Mouse (Mus musculus) heart, postnatal 0 days (tissue): ENCODE results near the gene Kcnma1. TPM values are rescaled to one million over a fixed set of nuclear protein-coding genes. Genes with fewer than 3 reads are reported as not detected.
A peak's percentile ranks its signal among the peaks of the same experiment; 100 is the strongest.

Source experiments
- ATAC-seq: fragments of 200-750 bp; cut with Nextera tagmentation; 2 replicates; pipeline ENCODE4 v1.8.0; 2017; ENCODE audit warnings: low read depth, moderate number of reproducible peaks, moderate library complexity; ENCODE audit not compliant: insufficient read depth
- DNase-seq: peaks from one replicate; pipeline ENCODE4 v3.0.0-alpha.2; 2016; ENCODE audit warnings: low spot score
- H3K27ac ChIP-seq: fragments of 300-500 bp; sonication (generic); 2 replicates; pipeline ENCODE4 v1.5.1; 2014; ENCODE audit warnings: low read depth, mild to moderate bottlenecking
- H3K27me3 ChIP-seq: fragments of 300-500 bp; sonication (generic); 2 replicates; pipeline ENCODE4 v1.6.1; 2014; ENCODE audit warnings: low read length, mixed read lengths; ENCODE audit not compliant: control insufficient read depth, insufficient read depth
- H3K36me3 ChIP-seq: fragments of 300-500 bp; sonication (generic); replicated peaks from 2 replicates; pipeline ENCODE4 v1.6.1; 2014; ENCODE audit warnings: low read length, mixed read lengths; ENCODE audit not compliant: control insufficient read depth, insufficient read depth
- H3K4me1 ChIP-seq: fragments of 300-500 bp; sonication (generic); 2 replicates; pipeline ENCODE4 v1.6.1; 2014; ENCODE audit warnings: antibody characterized with exemption; ENCODE audit not compliant: control insufficient read depth, insufficient read depth
- H3K4me2 ChIP-seq: fragments of 300-500 bp; sonication (generic); 2 replicates; pipeline ENCODE4 v1.6.1; 2014; ENCODE audit warnings: low read depth, mild to moderate bottlenecking, low read length, moderate library complexity
- H3K4me3 ChIP-seq: fragments of 300-500 bp; sonication (generic); 2 replicates; pipeline ENCODE4 v1.5.1; 2014; ENCODE audit warnings: low read depth, low read length
- H3K9ac ChIP-seq: fragments of 300-500 bp; sonication (generic); replicated peaks from 2 replicates; pipeline ENCODE4 v1.6.1; 2014; ENCODE audit warnings: low read depth, low read length, mixed read lengths
- H3K9me3 ChIP-seq: fragments of 300-500 bp; sonication (generic); replicated peaks from 2 replicates; pipeline ENCODE4 v1.6.1; 2016; ENCODE audit warnings: low read length; ENCODE audit not compliant: control insufficient read depth
- CTCF ChIP-seq: IDR thresholded peaks from 2 replicates; pipeline ENCODE4 v1.5.1; 2016; ENCODE audit warnings: antibody characterized with exemption, control low read depth, low read depth
- EP300 ChIP-seq: IDR thresholded peaks from 2 replicates; pipeline ENCODE4 v1.6.1; 2016; ENCODE audit warnings: antibody characterized with exemption, low read depth
- WGBS: fragments of 180-500 bp; shearing (Covaris S2); extraction: QIAGEN DNeasy Blood & Tissue Kit; methylation state at CpG from one replicate; pipeline ENCODE4 v1.1.7; 2014; 5-methylcytosine and 5-hydroxymethylcytosine counted together
- polyA plus RNA-seq: library from polyadenylated mRNA; unstranded; fragments of >200 nt; fragmentation: Nextera tagmentation; extraction: Ambion mirVana; gene quantifications from 2 replicates; pipeline ENCODE4 v1.2.1, GENCODE M21; 2015
- total RNA-seq: library from RNA; depleted of rRNA; stranded (reverse); fragments of >200 nt; gene quantifications from 2 replicates; pipeline ENCODE4 v1.2.3, GENCODE M21; 2014; ENCODE audit warnings: low replicate concordance

Gene Kcnma1
- total and polyA plus RNA-seq, 2 experiments from 2014 or later: 0.10 to 1.3 TPM

- DNase-seq: no peak
- no peaks in the 10 kb centered on the region for H3K36me3 ChIP-seq
- H3K4me3 ChIP-seq: no peak overlapping the region
- no peak overlapping the region for H3K4me2 ChIP-seq
- no peak for ATAC-seq
- H3K27ac ChIP-seq: no peak overlapping the region
- H3K4me1 ChIP-seq: no peaks in the 10 kb centered on the region
- WGBS: 82% methylated on average over 2 of the region's 2 CpGs
- H3K27me3 ChIP-seq: no peaks in the 10 kb centered on the region
- no peak overlapping the region for H3K9ac ChIP-seq
- TF ChIP-seq CTCF (no peak), EP300 (no peak)
- H3K9me3 ChIP-seq: no peaks in the 10 kb centered on the region
Measured at GRCm38 (mm10) chr14:23430006-23430405, 584.3 kb downstream of the Kcnma1 start.

GRCm38 (mm10) chr14:23429043-23429442 is 585.2 kb downstream of the Kcnma1 start:
- Histone ChIP-seq H3K9ac (no peak overlapping the region), H3K27ac (no peak overlapping the region), H3K9me3 (no peaks in the 10 kb centered on the region), H3K4me3 (no peak overlapping the region), H3K4me2 (no peak overlapping the region), H3K4me1 (no peaks in the 10 kb centered on the region), H3K36me3 (no peaks in the 10 kb centered on the region), H3K27me3 (no peaks in the 10 kb centered on the region)
- DNase-seq: peak; percentile 65
- WGBS: 27% methylated on average over 4 of the region's 4 CpGs
- ATAC-seq: no peak
- no peak for TF ChIP-seq EP300
- peak; percentile 71 for TF ChIP-seq CTCF

GRCm38 (mm10) chr14:23422481-23423040 is 591.7 kb downstream of the Kcnma1 start:
- Histone ChIP-seq H3K9ac (no peak overlapping the region), H3K27me3 (no peaks in the 10 kb centered on the region), H3K27ac (no peak overlapping the region), H3K4me1 (no peaks in the 10 kb centered on the region), H3K4me2 (no peak overlapping the region), H3K36me3 (no peaks in the 10 kb centered on the region), H3K4me3 (no peak overlapping the region), H3K9me3 (no peaks in the 10 kb centered on the region)
- TF ChIP-seq CTCF (no peak), EP300 (no peak)
- DNase-seq (no peak), ATAC-seq (no peak)
- WGBS: 80% methylated on average over 12 of the region's 12 CpGs

GRCm38 (mm10) chr14:23418955-23419354 is 595.3 kb downstream of the Kcnma1 start:
- no peaks in the 10 kb centered on the region for H3K36me3 ChIP-seq
- H3K9ac ChIP-seq: no peak overlapping the region
- H3K4me1 ChIP-seq: no peaks in the 10 kb centered on the region
- WGBS: 79% methylated on average over 3 of the region's 3 CpGs
- H3K9me3 ChIP-seq: no peaks in the 10 kb centered on the region
- H3K27me3 ChIP-seq: no peaks in the 10 kb centered on the region
- H3K4me2 ChIP-seq: no peak overlapping the region
- no peak for DNase-seq
- ATAC-seq: no peak
- H3K4me3 ChIP-seq: no peak overlapping the region
- H3K27ac ChIP-seq: no peak overlapping the region
- TF ChIP-seq EP300: no peak
- TF ChIP-seq CTCF: no peak

- ATAC-seq (no peak), DNase-seq (no peak)
- Histone ChIP-seq H3K36me3 (no peaks in the 10 kb centered on the region), H3K4me2 (no peak overlapping the region), H3K27ac (no peak overlapping the region), H3K27me3 (no peaks in the 10 kb centered on the region), H3K4me1 (no peaks in the 10 kb centered on the region), H3K4me3 (no peak overlapping the region), H3K9me3 (no peaks in the 10 kb centered on the region), H3K9ac (no peak overlapping the region)
- no peak for TF ChIP-seq EP300
- TF ChIP-seq CTCF: no peak
- WGBS: 62% methylated on average over 2 of the region's 2 CpGs
Measured at GRCm38 (mm10) chr14:23407051-23407450, 607.2 kb downstream of the Kcnma1 start.

- no peaks in the 10 kb centered on the region for H3K36me3 ChIP-seq
- H3K4me3 ChIP-seq: no peak overlapping the region
- no peaks in the 10 kb centered on the region for H3K27me3 ChIP-seq
- no peak overlapping the region for H3K27ac ChIP-seq
- no peak for TF ChIP-seq EP300
- peak; percentile 64 for TF ChIP-seq CTCF
- no peaks in the 10 kb centered on the region for H3K9me3 ChIP-seq
- H3K9ac ChIP-seq: no peak overlapping the region
- no peak overlapping the region for H3K4me2 ChIP-seq
- H3K4me1 ChIP-seq: no peaks in the 10 kb centered on the region
- ATAC-seq: no peak
- WGBS: 16% methylated on average over 6 of the region's 6 CpGs
- DNase-seq: peak; percentile 56
Measured at GRCm38 (mm10) chr14:23400777-23401469, 613.4 kb downstream of the Kcnma1 start.
